Mouse (Mus musculus): ENCODE measurements around the gene Flt3l. TPM values are rescaled to one million over a fixed set of nuclear protein-coding genes. Genes with fewer than 3 reads are reported as not detected.
"Not testable (repeated sequence)": the region's sequence is repeated elsewhere in the genome, so short reads cannot be mapped to it uniquely, and the experiment has no call there.

Gene Flt3l
- polyA plus RNA-seq, 1 experiment, result 7.2 TPM

DNA sequence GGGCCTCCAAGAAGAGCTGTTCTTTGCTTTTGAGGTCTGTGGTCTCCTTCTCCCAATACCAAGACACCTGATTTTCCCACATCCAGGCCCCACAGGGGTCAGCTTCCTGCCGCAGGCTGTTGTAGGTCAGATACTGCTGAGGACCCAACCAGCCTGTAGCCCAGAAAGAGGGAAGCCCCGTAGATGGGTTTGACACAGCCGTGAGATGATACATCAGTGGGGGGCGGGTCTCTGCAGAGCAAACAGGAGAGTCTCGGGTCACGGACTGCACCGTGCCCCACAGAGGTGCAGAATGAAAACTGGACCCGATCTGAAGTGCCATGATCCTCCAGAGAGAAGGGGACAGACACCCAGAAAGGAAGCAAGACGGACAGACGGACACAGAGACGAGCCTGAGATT lies 33.8 kb downstream of the Flt3l start:
- no peaks in the 10 kb centered on the region for H3K36me3 ChIP-seq (ENCODE audit: control insufficient read depth, insufficient read depth)
- no peak overlapping the region for H3ac ChIP-seq (ENCODE audit: control insufficient read depth, insufficient read length)
- no peak for TF ChIP-seq SRF (IDR thresholded peaks at IDR 0.05; ENCODE audit: control insufficient read depth, insufficient read length, low read depth)
- no peak for TF ChIP-seq MYOG (IDR thresholded peaks at IDR 0.05; ENCODE audit: control insufficient read depth in 1 of 3, insufficient read depth in 1 of 3, insufficient read length in 2 of 3, low read depth in 2 of 3)
- no peak for TF ChIP-seq MYOD1 (IDR thresholded peaks at IDR 0.05; ENCODE audit: control insufficient read depth in 1 of 3, insufficient read length in 2 of 3, low read depth in 2 of 3)
- no peak for TF ChIP-seq E2F4 (IDR thresholded peaks at IDR 0.05; ENCODE audit: insufficient read depth)
- H3K27me3 ChIP-seq (ENCODE audit: control insufficient read depth, insufficient read depth, insufficient read length), result no peaks in the 10 kb centered on the region
- H3K79me2 ChIP-seq (ENCODE audit: control insufficient read depth, insufficient read depth), result no peaks in the 10 kb centered on the region
- peak overlapping the region; percentile 82 for H3K4me2 ChIP-seq (ENCODE audit: low read depth)
- H3K4me3 ChIP-seq, result peak overlapping the region; percentile 22

- no peak for TF ChIP-seq POLR2AphosphoS2 (IDR thresholded peaks at IDR 0.05; ENCODE audit: insufficient read length, low read depth)
- TF ChIP-seq REST (IDR thresholded peaks at IDR 0.05; ENCODE audit: insufficient read depth, insufficient read length), result no peak
- no peak for TF ChIP-seq SRF (IDR thresholded peaks at IDR 0.05; ENCODE audit: control insufficient read depth, insufficient read length, low read depth)
- TF ChIP-seq TCF3 (IDR thresholded peaks at IDR 0.05; ENCODE audit: insufficient read length, low read depth), result no peak
- TF ChIP-seq MYOG (IDR thresholded peaks at IDR 0.05; ENCODE audit: control insufficient read depth in 1 of 3, insufficient read depth in 1 of 3, insufficient read length in 2 of 3, low read depth in 2 of 3), result no peak
- no peak for TF ChIP-seq CEBPB (IDR thresholded peaks at IDR 0.05; ENCODE audit: insufficient read depth, poor library complexity, severe bottlenecking)
- TF ChIP-seq USF1 (IDR thresholded peaks at IDR 0.05; ENCODE audit: low read depth), result no peak
- no peak for TF ChIP-seq TCF12 (IDR thresholded peaks at IDR 0.05; ENCODE audit: insufficient read depth, poor library complexity, severe bottlenecking)
- no peak for TF ChIP-seq POLR2A (IDR thresholded peaks at IDR 0.05; ENCODE audit: insufficient read length, low read depth)
- TF ChIP-seq MYOD1 (IDR thresholded peaks at IDR 0.05; ENCODE audit: control insufficient read depth in 1 of 3, insufficient read length in 2 of 3, low read depth in 2 of 3), result no peak
- TF ChIP-seq E2F4 (IDR thresholded peaks at IDR 0.05; ENCODE audit: insufficient read depth), result no peak
- H3K4me3 ChIP-seq, result no peak overlapping the region
- no peaks in the 10 kb centered on the region for H3K79me2 ChIP-seq (ENCODE audit: control insufficient read depth, insufficient read depth)
- H3K36me3 ChIP-seq (ENCODE audit: control insufficient read depth, insufficient read depth), result no peaks in the 10 kb centered on the region
- no peak overlapping the region for H3K4me2 ChIP-seq (ENCODE audit: low read depth)
- H3K27me3 ChIP-seq (ENCODE audit: control insufficient read depth, insufficient read depth, insufficient read length), result no peaks in the 10 kb centered on the region
- no peak overlapping the region for H3ac ChIP-seq (ENCODE audit: control insufficient read depth, insufficient read length)
Observed at GRCm38 (mm10) chr7:45100046-45100445, 36.2 kb downstream of the Flt3l start.

GRCm38 (mm10) chr7:45098541-45099240 lies 37.5 kb downstream of the Flt3l start:
- H3K4me3 ChIP-seq, result no peak overlapping the region
- no peak overlapping the region for H3ac ChIP-seq (ENCODE audit: control insufficient read depth, insufficient read length)
- no peak overlapping the region for H3K4me2 ChIP-seq (ENCODE audit: low read depth)
- no peaks in the 10 kb centered on the region for H3K79me2 ChIP-seq (ENCODE audit: control insufficient read depth, insufficient read depth)
- no peaks in the 10 kb centered on the region for H3K27me3 ChIP-seq (ENCODE audit: control insufficient read depth, insufficient read depth, insufficient read length)
- TF ChIP-seq E2F4 (IDR thresholded peaks at IDR 0.05; ENCODE audit: insufficient read depth), result no peak
- TF ChIP-seq USF1 (IDR thresholded peaks at IDR 0.05; ENCODE audit: low read depth), result no peak
- no peak for TF ChIP-seq POLR2A (IDR thresholded peaks at IDR 0.05; ENCODE audit: insufficient read length, low read depth)
- no peak for TF ChIP-seq MYOD1 (IDR thresholded peaks at IDR 0.05; ENCODE audit: control insufficient read depth in 1 of 3, insufficient read length in 2 of 3, low read depth in 2 of 3)
- no peak for TF ChIP-seq POLR2AphosphoS2 (IDR thresholded peaks at IDR 0.05; ENCODE audit: insufficient read length, low read depth)
- TF ChIP-seq MAX (IDR thresholded peaks at IDR 0.05; ENCODE audit: low read depth), result no peak
- TF ChIP-seq CEBPB (IDR thresholded peaks at IDR 0.05; ENCODE audit: insufficient read depth, poor library complexity, severe bottlenecking), result no peak
- no peak for TF ChIP-seq REST (IDR thresholded peaks at IDR 0.05; ENCODE audit: insufficient read depth, insufficient read length)
- no peak for TF ChIP-seq TCF12 (IDR thresholded peaks at IDR 0.05; ENCODE audit: insufficient read depth, poor library complexity, severe bottlenecking)
- no peak for TF ChIP-seq SRF (IDR thresholded peaks at IDR 0.05; ENCODE audit: control insufficient read depth, insufficient read length, low read depth)
- TF ChIP-seq MYOG (IDR thresholded peaks at IDR 0.05; ENCODE audit: control insufficient read depth in 1 of 3, insufficient read depth in 1 of 3, insufficient read length in 2 of 3, low read depth in 2 of 3), result no peak
- TF ChIP-seq TCF3 (IDR thresholded peaks at IDR 0.05; ENCODE audit: insufficient read length, low read depth), result no peak
- no peaks in the 10 kb centered on the region for H3K36me3 ChIP-seq (ENCODE audit: control insufficient read depth, insufficient read depth)

DNA sequence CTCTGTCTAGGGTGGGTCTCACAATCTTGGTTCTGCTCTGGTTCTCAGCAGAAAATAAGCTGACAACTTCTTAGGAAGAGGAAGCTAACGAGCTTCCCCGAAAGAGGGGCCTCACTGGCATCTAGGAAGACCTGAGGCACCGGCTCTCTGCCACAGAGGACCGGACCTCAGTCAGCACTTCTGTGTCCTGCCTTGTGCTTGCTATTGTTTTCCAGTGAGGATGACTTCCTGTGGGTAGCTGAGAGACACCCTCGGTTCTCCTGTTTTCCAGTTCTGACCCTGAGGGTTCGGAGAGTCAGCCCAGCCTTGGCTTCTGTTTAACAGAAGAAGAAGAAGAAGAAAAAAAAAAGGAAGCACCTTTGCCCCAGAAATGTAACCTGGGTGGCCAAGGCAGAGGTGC lies 38.8 kb downstream of the Flt3l start:
- Histone ChIP-seq H3K4me2 (ENCODE audit: low read depth) (no peak overlapping the region), H3K27me3 (ENCODE audit: control insufficient read depth, insufficient read depth, insufficient read length) (no peaks in the 10 kb centered on the region), H3ac (ENCODE audit: control insufficient read depth, insufficient read length) (no peak overlapping the region), H3K79me2 (ENCODE audit: control insufficient read depth, insufficient read depth) (no peaks in the 10 kb centered on the region), H3K36me3 (ENCODE audit: control insufficient read depth, insufficient read depth) (no peaks in the 10 kb centered on the region), H3K4me3 (no peak overlapping the region)
- TF ChIP-seq TCF12 (IDR thresholded peaks at IDR 0.05; ENCODE audit: insufficient read depth, poor library complexity, severe bottlenecking) (no peak), SRF (IDR thresholded peaks at IDR 0.05; ENCODE audit: control insufficient read depth, insufficient read length, low read depth) (no peak), TCF3 (IDR thresholded peaks at IDR 0.05; ENCODE audit: insufficient read length, low read depth) (no peak), CEBPB (IDR thresholded peaks at IDR 0.05; ENCODE audit: insufficient read depth, poor library complexity, severe bottlenecking) (no peak), MYOG (IDR thresholded peaks at IDR 0.05; ENCODE audit: control insufficient read depth in 1 of 3, insufficient read depth in 1 of 3, insufficient read length in 2 of 3, low read depth in 2 of 3) (no peak), MAX (IDR thresholded peaks at IDR 0.05; ENCODE audit: low read depth) (no peak), POLR2A (IDR thresholded peaks at IDR 0.05; ENCODE audit: insufficient read length, low read depth) (no peak), USF1 (IDR thresholded peaks at IDR 0.05; ENCODE audit: low read depth) (no peak), E2F4 (IDR thresholded peaks at IDR 0.05; ENCODE audit: insufficient read depth) (no peak), POLR2AphosphoS2 (IDR thresholded peaks at IDR 0.05; ENCODE audit: insufficient read length, low read depth) (no peak), REST (IDR thresholded peaks at IDR 0.05; ENCODE audit: insufficient read depth, insufficient read length) (no peak), MYOD1 (IDR thresholded peaks at IDR 0.05; ENCODE audit: control insufficient read depth in 1 of 3, insufficient read length in 2 of 3, low read depth in 2 of 3) (no peak)

DNA sequence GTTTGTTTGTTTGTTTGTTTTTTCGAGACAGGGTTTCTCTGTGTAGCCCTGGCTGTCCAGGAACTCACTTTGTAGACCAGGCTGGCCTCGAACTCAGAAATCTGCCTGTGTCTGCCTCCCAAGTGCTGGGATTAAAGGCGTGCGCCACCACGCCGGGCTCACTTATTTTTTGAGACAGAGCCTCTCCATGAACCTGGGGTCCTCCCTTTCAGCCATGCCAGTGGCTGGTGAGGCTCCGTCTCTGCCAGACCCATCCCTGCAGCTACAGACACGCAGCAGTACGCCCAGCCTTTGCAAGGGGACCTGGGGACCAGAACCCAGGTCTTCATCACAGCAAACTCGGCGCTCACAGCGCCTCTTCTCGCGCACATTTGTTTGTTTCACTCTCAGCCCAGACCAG lies 40.3 kb downstream of the Flt3l start:
- not testable (repeated sequence) for H3K36me3 ChIP-seq (ENCODE audit: control insufficient read depth, insufficient read depth); H3K27me3 ChIP-seq (ENCODE audit: control insufficient read depth, insufficient read depth, insufficient read length); H3K4me3 ChIP-seq; H3ac ChIP-seq (ENCODE audit: control insufficient read depth, insufficient read length); H3K4me2 ChIP-seq (ENCODE audit: low read depth); H3K79me2 ChIP-seq (ENCODE audit: control insufficient read depth, insufficient read depth)

Data from myocyte (in vitro differentiated cells).